Mouse (Mus musculus) adrenal gland, adult 2 months (tissue): ENCODE measurements around the gene Kifc5b. TPM values are rescaled to one million over a fixed set of nuclear protein-coding genes. Genes with fewer than 3 reads are reported as not detected.
A peak's percentile ranks its signal among the peaks of the same experiment; 100 is the strongest.
"Not testable (repeated sequence)": the region's sequence is repeated elsewhere in the genome, so short reads cannot be mapped to it uniquely, and the experiment has no call there.

Experiments used
- DNase-seq: peaks from one replicate; pipeline ENCODE4 v3.0.0; 2021
- long read RNA-seq: library from polyadenylated mRNA; stranded (forward); transcript quantifications from one replicate; pipeline ENCODE4 v2.0.0, GENCODE M21; 2021
- polyA plus RNA-seq: library from polyadenylated mRNA; depleted of rRNA; stranded (reverse); fragments of >200 nt; gene quantifications from 2 replicates; pipeline ENCODE4 v1.2.3, GENCODE M21; 2012; rRNA removed
- total RNA-seq, 2 experiments: library from RNA; stranded (reverse); gene quantifications; 2 replicates each; pipeline ENCODE4 v1.2.3; 2021

Kifc5b gene
- total RNA-seq (1 to 10 TPM; 1.0 to 1.3 TPM), polyA plus RNA-seq (1.2 and 2.1 TPM in 2 replicates)
- long read RNA-seq = 0 reads

DNA sequence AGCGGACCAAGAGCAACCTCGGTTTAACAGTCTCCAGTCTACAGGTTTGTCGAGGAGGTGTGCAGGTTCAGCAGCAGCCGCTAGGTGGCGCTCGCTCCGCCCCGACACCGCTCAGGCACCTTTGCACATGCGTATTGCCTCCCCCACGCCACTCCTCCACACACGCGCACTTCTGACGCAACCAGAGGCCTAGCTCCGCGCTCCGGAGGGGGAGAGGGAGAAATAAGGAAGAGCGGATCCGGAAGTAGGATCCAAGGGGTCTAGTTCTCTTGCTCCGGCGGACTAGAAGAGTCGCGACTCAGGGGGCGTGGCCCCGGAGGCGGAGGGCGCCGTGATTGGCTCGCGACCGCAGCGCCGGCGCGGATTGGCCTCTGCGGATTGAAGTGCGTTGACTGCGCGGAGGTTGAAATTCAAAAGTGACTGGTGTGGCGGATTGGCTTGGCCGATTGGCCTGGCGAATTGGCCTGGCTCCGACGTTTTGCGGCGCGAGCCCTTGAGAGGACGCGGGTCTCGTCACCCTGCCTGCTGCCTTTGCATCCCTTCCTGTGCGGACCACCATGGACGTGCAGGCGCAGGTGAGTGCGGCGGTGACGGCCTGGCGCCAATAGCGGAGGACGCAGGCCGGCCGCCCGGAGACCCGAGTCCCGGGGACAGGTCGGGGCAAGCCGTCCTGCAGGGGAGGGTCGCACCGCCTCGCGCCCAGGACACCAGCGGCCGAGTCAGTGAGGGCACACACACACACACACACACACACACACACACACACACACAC is at the start of gene Kifc5b:
Gene Kifc5b, plus strand, starts transcription at position 381 of the 772 bp plus-strand sequence.
- DNase-seq = peak; percentile 99

DNA sequence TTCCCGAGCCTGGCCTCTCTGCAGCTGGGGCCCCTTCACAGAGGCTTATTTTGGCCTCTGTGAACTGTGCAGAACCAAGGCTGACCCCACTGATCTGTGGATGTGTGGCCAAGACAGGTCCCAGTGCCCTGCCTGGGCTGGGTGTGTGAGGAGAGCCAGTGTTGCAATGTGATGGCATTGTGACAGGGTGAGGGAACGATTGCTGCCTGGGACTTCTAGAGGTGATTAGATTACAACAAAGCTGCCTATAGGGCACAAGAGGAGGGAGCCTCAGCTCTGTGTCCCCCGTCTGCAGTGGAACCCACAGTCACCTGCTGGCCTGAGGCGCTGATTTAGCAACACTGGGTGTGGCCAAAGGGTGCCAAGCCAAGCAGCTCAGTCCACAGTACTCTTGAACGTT is 48.1 kb upstream of the Kifc5b start:
- DNase-seq = peak; percentile 30

DNA sequence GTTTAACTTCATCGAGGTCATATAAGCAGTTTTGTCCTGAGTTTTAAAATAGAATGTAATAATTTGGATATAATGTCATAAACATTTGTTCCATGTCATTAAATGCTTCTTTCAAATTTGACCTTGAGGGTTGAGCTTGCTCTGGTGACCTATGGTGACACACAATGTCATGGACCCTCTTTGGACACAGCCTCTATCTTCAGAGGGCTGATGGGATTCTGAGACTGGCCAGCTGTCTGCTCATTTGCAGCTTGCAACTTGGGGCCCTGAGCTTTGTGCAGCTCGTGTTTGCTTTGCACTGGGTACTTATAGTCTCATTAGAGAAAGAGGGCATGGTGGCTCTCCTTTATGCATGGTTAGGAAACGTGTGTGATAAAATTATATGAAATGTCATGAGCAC is 44.0 kb upstream of the Kifc5b start:
- no peak for DNase-seq

DNA sequence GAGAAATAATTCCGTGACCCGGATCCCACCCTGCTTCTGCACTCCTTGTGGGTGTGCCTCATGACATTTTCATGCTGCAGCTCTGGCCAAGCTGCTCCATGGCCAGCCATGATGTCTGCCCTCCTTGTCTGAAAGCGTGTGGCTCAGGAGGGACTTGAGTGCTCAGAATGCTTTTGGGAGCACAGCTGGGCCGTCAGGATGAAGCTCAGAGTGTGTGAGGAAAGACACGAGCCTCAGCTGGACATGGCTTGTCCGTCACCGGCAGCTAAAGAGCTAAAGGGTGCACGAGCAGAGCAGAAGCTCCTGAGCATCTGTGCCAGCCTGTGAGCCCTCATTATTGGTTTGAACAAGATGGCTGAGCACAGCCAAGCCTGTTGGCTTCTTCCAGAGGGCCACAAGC is 43.4 kb upstream of the Kifc5b start:
- DNase-seq = no peak

DNA sequence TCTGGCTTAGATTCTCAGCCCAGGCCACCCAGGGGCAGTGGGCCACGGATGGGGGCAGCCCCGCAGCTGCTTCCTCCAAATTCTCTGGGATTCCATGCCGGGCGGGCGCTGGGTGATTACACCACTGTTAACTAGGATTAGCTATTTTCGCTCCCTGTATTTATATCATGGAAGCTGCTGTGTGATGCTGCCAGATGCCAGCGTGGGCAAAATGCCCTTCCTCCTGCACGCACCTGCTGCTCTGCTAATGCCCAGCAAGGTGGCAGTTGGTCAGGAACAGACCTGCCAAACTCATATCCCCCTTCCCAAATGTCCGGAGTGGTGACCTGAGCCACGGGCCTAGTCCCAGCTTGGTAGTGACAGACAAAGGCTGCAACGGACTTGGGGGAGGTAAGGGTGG is 42.3 kb upstream of the Kifc5b start:
- DNase-seq = no peak

DNA sequence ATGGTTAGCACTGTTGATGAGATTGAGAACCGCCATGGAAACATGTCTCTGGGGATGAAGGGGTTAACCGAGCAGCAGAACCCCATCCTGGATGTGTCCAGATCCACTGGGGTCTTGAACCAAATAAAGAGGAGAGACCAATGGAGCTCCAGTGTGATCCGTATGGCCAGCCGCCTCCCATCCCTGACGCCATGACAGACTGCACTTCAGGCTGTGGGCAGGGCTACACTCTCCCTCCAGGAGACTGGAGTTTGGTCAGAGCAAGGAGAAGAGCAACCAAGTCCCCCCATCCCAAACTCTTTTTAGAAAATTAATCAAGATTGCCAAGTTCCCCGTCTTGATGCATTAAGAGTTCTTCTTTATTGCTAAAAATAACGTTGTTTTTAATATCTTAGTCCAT is 39.0 kb upstream of the Kifc5b start:
- no peak for DNase-seq

DNA sequence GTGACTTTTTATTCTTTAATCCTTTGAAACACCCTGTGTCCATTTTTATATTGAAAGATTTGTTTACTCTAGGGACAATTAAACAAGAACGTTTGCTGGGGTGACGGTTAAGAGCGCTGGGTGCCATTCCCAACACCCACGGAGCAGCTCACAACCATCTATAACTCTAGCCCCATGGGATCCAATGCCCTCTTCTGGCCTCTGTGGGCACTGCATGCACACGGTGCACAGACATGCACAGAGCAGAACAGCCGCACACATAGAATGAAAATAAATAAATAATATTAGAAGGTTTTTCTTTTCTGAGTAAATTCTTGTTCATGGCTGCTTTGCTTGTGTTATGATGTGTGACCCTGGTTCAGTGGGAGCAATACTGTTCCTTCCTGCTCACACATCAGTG is 37.7 kb upstream of the Kifc5b start:
- DNase-seq = no peak

DNA sequence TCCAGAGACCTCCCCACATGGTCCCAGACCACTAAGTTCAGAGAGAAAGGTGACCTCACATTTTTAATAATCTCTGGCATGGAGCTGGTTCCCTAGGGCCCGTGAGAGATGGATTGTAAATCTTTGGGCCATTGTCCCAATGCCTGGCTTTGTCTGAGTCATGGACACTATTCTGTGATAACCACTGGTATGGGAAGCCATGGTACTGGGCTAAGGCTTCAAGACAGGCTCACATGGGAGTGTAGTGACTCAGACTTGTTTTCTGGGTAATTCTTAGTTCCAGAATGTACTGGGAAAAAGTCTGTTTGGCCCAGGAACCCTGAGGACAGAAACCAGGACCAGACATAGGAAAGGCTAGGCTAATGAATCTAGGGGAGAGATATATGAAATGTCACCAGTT is 34.2 kb upstream of the Kifc5b start:
- DNase-seq = peak; percentile 24

DNA sequence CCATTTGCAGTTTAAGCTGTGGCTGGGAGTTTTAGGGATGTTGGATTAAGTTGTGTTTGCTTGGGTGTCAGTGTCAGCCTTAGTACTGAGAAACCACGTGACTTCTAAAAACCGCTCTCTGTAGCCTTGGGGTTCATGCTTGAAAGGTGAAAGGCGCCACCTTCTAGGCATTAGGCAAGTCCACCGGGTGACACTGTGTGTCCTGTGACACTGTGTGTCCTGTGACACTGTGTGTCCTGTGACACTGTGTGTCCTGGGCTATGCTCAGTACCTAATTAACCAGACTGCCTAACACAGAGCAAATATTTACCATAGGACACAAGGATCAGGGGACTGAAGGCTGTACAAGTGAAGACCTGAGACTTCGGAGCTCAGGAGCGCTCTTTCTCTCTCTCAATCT is 33.3 kb upstream of the Kifc5b start:
- no peak for DNase-seq

DNA sequence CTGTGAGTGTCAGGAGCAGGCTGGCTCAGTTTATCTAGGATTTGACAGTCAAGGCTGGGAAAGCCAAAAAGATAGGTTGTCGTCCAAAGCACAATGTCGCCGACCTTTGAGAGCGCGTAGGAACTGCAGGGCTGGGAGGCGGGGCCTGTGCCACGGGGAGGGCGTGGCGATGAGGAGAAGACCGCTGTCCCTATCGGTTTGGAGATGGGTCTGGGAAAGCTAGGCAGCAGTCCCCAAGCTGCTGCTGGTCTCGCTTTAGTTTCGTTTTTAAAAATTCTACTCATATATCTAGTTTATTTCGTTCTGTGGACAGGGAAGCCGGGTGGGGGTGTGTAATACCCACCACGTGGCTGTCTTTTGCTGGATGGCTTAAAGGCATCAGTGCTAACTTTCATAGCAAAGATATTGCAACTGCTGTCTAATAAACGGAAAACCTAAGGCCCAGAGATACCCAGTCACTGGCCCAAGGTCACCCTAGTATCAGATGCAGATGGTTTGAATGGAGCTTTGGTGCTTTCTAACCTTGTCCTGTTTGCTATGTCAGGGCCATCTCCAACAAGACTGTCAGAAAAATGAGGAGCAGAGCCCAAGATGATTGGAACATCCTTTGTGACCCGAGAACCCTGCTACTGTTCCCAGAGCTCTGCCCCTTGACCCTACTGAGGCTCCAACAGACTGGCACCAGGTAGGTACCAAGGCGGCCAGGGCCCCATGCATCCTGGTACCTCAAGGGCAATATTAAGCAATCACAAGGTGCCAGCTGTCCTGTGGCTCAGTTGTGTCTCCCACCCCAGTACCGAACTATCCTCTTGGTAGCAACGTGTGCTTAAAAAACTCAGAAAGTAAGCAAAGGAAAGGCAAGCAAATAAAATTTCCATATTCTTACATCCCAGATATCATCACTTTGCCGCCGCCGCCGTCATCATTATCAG is 31.6 kb upstream of the Kifc5b start:
- peak; percentile 93 for DNase-seq

DNA sequence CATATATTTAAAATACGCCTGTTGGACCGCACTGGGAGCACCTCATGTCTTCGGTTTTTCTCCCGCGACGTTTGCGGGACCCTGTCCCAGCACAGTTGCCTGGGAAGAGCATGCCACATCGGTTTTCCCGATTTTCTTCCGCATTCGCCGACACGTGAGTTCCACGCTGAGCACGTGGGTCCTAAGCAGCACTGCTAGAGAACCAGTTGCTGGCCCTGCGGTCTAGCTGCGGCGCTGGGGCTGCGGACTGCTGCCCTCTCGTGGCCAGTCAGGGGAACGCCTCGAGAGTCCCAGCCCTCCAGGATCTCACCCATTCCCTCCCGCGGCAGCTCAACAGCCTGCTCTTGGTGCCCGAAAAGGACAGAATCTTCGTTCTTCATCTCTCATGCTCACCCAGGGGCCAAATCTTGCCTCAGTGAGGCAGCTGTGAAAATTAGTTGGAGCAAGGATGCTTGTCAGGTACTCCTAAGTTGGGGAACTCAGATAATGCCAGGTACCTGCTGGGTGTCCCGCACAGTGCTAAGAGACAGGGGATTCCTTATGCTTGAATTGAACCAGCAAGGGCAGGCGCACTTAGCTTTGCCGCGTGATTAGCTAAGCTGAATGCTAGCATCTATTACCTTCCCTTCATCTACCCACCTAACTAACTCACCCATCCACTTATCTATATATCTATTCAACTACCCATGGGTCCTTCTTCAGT is 30.7 kb upstream of the Kifc5b start:
- DNase-seq = peak; percentile 91

DNA sequence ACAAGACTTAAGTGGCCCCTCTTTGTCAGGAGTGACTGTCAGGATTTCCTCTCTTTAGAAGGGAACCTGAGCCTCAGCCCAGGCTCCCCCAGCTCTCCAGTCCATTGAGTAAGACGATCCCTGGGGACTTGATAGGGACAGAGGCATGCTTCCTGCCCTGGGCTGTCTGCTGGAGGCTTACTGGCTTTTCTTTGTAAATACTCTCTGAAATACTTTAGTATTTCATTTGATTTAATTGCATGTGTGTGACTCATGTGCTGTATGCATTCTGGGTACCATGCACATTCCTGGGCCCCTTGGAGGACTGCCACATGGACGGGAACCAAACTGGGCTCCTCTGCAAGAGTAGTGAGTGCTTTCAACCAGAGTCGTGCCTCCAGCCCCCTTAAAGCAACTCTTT is 29.0 kb upstream of the Kifc5b start:
- no peak for DNase-seq

DNA sequence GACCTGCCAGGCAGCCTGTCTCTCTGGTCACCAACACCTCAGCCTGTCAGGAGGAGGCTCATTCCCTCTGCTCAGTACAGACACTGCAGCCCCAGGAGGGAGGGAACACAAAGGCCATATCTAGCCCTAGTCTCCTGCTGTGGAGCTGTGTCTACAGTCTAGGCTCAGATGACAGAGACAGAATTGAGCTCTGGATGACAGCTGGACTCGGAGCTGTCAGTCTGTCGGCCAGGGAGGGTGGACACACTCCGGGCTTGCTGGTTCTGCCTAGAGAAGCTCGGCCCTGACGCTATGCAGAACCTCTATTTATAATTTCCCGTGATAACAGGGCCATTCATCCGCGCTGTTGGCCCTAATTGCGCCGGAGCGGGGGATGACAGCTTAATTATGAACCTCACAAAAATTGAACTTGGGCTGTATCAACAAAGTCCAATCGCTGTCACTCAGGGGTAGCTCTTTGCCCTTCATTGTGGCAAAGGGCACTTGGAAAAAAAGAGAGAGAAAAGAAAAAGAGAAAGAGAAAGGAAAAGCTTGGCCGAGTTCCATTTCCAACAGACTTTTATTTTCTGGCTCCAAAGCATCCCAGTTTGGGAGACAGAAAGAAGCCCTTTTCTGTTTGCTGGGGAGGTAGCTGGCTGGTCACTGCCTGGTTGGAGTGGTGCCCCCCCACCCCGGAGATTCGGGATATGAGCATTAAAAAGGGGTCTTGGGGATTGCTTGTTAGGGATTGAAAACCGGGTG is 24.1 kb upstream of the Kifc5b start:
- no peak for DNase-seq

DNA sequence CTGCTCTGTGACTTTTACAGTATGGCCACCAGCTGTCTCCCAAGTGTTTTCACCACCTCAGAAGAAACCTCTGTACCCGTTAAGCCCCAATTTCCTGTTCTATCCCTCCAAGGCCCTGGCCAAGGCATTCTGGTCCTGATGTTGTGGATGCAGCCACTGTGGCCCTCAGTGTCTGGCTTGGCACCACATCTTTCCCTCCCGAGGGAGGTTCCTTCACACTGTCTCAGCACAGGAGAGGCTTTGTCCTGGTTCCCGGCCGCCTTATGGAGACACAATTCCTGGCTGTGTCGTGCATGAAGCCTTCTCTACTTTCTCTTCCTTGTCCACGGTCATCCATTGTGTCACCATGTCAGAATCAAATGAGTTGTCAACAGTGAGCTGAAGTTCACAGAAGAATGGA is 23.4 kb upstream of the Kifc5b start:
- DNase-seq = no peak

DNA sequence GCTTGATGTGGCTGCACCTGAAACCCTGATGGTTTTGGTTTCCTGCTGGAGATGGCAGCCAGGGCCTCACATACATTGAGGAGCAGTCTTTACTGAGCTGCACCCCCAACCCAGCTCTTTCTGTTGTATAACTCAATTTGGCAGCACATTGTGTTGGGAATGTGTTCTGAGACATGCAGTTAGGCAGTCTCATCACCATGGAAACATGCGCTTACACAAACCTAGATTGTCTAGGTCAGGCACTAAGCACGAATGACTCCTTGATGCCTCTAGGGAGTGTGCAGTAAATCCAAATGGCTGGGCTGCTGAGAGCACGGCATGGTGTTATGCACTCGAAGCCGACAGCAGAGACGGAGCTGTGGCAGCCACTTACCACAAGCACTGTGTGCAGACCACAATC is 22.5 kb upstream of the Kifc5b start:
- DNase-seq = no peak

DNA sequence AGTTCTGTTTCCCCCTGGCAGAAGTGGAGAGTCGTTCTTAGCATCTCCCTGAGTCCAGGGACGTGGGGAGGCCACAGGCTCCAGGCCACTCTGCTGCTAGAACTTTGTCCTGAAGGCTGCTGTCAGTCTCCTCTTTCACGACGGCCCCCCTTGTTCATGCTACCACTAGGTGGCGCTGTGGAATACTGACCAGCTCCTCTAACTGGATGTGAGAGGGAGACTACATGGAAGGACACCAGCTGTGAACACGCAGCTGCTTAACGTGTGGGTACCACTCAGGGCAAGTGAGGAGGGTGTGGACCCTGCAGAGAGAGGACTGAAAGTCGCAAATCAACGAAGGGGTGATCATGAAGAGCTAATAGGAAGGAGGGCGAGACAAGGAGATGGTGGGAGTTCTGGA is 21.3 kb upstream of the Kifc5b start:
- DNase-seq = peak; percentile 71

DNA sequence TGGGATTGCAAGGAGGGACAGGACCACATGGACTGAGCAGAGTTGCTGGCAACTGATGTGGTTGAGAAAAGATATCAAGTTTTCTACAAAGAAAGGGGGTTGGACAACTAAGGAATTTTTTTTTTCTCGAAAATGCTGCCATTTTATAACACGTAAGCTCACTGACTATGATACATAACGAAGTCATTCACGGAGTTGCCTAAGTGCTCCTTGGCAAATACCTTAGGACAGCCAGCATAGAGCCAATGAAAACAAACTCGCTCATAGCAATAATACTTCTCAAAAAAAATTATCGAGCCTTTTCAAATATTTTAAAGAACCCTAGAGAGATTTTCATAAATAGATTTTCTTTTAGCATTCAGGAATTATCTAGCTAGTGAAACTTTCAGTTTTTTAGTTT is 16.0 kb upstream of the Kifc5b start:
- no peak for DNase-seq

DNA sequence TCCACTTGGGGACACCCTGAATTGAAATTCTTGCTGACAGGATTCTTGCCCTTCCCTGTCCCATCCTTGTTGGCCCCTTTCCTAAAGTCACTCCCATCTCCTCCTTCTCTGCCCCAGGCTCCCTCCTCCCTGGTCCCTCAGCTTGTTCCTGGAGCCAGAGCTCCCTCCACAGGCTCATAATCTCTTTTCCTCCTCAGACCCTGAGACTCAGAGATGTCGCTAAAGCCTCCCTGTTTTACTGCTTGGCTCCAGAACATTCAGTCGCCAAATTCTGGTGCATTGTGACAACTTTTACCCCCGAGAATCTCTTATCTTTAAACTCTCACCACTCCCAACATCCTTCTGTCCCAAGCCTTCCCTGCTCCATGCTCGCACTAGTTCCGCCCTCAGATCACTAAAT is 12.6 kb upstream of the Kifc5b start:
- no peak for DNase-seq

DNA sequence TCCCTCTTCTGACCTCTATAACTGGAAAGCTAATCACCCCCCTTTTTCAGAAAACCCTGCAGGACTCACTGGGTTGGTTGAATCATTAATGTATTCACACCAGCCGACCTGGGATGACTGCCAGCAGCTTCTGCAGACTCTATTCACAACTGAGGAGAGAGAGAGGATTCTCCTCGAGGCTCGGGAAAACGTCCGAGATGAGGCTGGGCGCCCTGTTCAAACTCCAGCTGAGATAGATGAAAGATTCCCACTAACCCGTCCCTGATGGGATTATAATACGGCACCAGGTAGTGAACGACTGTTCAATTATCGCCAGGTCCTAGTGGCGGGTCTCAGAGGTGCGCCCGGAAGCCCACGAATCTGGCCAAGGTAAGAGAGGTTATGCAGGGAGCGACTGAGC is 9.4 kb upstream of the Kifc5b start:
- not testable (repeated sequence) for DNase-seq

DNA sequence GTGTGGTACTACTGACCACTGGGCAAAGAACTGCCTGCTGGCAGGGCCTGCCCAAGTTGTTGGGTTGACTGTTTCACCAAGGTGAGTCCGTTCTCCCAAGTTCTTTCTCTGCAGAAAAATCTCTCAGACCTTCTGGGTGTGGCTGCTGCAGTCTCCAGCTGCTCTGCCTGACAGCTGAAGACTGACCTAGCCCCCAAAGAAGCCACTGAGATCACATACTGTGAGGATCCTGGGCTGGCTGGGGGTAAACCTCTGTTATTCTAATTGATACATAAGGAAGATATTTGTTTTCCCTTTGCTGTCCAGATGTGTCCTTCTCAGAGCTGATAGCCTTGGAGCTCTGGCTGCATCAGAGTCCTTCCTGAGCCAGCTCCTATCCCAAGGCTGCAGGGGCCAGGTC is 1.6 kb upstream of the Kifc5b start:
- DNase-seq = no peak

DNA sequence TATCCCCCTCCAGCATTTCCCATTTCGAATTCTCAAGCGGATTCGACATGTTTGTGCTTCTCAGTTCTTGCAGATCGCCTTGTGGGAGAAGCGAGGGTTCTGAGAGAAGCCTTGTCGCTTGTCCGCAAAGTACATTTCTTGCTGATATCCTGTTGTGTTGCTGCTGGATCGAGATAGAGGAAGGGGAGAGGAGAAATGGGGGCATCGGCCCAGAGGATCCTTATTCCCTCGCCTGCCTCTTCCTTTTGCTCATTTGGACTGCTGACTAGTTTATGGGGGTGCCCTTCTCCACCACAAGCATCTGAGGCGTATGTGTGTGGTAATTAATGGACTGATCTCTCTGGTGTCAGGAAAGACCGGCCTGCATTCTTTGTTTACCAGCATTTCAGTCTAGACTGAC is 669 bp downstream of the Kifc5b start:
- DNase-seq = not testable (repeated sequence)

DNA sequence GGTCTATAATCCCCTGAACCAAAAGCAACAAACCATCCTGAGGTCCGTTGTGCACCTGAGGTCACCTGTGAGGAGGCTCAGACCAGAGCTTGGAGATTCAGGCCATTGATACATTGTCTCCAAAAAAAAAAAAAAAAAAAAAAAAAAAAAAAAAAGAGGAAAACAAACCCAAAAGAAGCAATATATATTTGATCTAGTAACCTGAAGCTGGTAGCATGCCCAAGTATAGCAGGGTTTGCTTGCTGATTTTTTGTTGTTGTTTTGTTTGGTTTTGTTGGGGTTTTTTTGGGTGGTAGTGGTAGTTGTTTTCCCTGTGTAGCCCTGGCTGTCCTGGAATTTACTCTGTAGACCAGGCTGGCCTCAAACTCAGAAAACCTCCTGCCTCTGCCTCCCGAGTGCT is 1.5 kb downstream of the Kifc5b start:
- no peak for DNase-seq
